Mouse (Mus musculus) embryo, embryonic 10 days (tissue): Measurements from ENCODE around the gene 4931417E11Rik.

Experiments
- DNase-seq: peaks from one replicate; pipeline ENCODE4 v3.0.0-alpha.2; 2015; ENCODE audit warnings: low spot score

The 4931417E11Rik gene

DNA sequence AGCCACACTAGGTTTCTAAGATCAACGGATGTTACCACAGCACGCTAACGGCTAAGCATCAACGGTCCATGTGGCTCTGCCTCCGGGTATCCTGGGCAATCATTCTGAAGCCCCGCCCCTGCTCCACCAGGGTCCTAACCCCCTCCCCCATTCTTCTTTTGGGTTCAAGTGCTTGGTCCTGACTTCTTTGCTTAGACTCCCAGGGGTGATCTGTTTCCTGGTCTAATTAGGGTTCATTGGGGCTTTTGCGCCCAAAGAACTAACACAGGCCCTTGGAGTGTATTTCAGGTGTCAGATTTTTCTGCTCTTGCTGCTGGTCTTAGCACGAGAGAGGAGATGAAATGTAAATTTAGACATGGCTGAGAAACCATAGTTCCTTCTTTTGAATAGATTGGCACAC, at the start of gene 4931417E11Rik:
TSS of gene 4931417E11Rik (minus strand) at position 101 of the 400 bp plus-strand sequence.
- no peak for DNase-seq

DNA sequence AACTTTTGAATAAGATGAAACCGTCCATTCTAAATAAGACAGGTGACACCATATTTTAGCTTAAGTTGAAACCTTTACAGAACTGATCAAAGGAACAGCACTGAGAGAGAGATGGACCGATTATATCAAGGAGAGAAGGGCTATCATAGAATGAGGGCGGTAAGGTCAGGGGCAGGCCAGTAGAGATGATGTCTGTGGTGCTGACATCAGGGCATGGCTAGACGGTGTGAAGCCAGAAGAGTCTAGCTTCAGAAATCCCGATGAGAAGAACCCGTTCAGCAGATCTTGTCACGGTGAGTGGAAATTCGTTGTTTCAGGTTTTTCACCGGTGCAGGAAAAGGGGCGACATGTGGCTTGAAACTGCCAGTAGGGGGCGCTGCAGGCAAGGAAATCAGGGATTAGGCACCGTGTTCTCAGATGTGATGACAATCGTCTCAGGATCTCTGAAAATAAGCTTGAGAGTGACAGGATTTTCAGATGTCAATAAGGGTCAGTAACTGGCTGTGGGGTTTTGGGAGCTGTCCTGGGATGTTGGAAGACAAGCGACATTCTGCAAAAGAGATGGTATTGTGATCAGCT, 48.4 kb upstream of the 4931417E11Rik start:
- DNase-seq: peak; percentile 87

DNA sequence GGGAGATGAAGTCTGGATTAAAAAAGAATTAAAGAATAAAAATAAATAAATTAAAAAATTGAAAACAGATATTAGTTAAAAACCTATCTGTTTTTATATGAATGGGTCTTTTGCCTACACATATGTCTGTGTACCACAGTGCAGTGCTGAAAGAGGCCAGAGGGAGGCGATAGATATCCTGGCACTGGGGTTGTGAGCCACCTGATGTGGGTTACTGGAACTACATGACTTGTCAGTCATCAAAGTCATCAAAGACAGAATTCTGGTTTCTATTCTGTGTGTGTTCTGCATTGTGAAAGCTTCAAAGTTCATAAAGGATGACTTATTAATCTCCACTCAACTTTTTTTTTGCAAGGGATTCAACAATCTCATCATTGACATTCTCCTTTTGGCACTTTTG, 43.4 kb upstream of the 4931417E11Rik start:
- DNase-seq: no peak

DNA sequence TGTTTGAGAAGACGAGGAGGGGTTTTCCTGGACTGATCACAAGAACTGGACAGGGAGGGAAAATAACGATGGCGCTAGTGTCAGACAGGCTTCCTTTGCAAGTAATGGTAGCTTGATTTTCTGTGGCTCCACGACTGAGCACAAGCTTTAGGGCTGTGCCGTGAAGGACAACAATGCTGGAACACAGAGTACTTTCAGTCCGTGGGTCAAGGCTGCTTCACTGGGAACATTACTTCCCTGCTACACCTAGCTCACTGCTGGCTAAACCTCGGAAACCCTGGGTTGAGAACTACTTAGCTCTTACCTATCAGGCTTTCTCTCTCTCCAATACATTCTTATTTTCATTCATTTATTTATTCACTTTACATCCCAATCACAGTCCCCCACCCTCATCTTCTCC, 30.2 kb upstream of the 4931417E11Rik start:
- DNase-seq: no peak

DNA sequence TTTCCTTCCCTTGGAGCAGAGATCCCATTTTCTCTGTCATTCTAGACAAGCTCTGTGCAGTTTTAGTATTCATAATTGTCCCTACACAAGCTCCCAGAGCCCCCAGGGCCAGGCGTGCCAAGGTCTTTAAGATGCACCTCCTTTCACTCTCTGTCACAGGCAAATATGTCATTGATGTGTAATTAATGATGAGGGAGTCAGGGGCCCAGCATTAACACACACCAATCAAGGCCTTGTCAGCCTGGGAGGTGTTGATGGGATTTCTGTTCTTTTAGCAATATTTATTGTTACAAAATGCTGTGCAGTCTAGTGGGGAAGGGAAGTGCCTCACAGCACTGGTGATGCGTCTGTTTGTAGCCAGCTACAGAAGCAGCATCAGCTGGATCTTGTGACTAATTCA, 27.9 kb upstream of the 4931417E11Rik start:
- no peak for DNase-seq

DNA sequence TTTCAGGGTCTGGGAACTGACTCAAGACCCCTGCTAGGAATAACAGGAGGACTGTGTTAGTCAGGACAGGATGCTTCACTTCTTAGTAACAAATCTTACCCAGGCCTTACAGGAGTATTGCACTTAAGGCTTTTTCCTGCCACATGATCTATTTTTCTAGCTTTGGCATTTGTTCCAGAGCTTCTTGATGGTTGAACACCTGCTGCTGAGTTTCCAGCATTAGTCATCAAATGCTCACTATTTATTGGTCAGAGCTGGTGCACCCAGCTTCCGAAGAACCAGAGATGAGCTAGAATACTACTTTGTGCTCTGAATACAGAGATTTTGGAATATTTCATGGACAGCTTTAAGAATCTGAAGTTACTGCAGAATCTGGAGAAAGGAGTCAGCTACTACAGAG, 21.1 kb upstream of the 4931417E11Rik start:
- DNase-seq: no peak

DNA sequence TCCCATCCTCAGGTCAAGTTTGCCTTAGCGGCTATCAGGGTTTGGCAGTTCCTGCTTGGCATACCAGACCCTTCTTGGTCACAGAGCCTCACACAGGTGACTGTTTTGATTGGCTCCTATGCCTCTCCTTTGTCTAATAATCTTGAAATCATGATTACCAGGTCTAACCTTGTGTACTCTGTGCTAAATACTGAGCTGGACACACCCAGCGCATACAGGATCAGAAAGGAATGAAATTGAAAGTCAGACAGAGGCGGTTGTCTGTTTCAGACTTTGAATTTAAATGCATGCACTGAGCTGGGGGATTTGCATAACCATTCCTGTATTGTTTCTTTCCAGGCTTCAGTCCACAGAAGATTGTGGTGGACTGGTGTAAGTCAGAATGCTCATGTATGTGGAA, 16.1 kb upstream of the 4931417E11Rik start:
- no peak for DNase-seq

DNA sequence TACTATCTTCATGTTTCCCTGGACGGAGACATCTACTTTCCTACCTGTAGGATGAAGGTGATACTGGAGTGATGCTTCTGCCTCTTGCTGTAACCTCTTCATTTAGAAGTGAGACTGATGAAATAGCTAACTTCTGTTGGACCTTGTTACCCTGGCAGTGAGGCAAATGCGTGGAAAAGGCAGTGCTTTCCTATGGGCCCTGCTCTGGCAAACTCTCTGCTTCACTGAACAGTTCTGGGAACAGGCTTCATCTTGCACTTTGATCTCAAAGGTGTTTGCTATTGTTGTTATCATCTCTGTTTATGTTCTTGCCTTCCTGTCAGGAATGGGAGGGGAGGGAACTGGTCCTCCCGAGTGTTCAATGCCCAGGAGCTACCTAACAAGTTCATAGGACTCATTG, 3.4 kb downstream of the 4931417E11Rik start:
- no peak for DNase-seq

DNA sequence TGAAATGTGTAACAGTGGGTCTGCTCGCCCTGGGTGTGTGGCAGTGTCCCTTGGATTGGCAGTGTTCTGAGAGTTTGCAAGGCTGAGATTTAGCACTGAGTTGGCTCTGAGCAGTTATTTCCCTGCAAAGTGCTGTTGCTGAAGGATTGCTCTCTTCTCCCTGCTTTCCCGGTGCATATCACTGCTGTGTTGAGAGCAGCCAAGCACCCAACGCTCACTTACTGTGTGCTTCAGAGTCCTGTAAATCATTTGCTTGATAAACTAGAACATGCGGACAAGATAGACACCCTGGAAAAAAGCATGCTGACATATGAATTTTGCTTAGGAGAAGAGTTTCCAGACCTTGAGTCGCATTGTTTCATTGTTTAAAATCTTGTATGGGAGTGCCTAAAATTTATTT, 6.9 kb downstream of the 4931417E11Rik start:
- DNase-seq: no peak

DNA sequence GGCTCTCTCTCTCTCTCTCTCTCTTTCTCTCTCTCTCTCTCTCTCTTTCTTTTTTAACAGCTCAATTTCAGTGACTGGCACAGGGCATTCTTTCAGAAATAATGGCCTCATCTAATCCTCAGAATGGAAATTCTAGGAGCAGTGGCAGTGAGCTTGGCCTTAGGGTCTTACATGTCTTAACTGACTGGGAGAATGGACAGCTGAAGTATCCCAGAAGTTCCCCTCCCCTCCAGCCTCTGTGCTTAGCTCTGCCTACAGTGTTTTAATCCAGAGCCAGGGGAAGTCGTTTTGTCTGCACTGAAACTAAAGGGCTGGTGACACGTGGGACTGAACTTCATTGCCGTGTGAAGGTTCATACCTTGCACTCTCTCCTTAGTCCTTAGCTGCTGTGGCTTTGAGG, 35.6 kb downstream of the 4931417E11Rik start:
- DNase-seq: peak; percentile 9

DNA sequence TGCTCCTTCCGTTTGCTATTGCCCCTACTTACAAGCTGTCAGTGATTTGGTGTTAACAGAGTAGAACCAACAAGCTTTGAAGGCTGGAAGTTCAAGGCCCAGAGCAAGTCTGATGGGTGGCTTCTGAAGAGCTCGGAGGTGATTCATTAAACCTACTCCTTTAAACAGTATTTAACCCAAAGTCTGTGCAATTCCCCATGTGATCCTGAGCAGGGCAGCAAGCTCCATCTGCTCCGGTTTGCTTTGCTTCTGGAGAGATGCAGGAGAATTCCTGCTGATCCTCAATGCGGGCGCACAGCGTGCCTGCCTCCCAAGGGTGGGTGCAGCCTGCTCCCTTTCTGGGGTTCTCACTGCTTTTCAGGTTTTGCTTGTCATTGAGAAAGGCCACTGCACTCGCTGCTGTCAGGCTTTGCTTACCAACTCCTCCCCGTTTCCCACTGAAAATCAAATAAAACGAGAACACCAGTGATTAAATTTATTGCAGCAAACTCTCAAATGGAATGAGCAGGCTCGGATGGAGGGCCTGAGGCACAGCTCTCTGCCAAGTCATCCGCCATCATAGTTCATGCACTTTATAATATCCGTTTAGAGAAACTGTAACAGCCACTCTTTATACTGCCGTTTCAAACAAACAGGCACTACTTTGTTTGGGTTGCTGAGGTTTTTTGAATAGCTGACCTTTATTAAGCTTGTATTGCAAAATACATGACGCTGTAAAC, 40.7 kb downstream of the 4931417E11Rik start:
- DNase-seq: peak; percentile 11

DNA sequence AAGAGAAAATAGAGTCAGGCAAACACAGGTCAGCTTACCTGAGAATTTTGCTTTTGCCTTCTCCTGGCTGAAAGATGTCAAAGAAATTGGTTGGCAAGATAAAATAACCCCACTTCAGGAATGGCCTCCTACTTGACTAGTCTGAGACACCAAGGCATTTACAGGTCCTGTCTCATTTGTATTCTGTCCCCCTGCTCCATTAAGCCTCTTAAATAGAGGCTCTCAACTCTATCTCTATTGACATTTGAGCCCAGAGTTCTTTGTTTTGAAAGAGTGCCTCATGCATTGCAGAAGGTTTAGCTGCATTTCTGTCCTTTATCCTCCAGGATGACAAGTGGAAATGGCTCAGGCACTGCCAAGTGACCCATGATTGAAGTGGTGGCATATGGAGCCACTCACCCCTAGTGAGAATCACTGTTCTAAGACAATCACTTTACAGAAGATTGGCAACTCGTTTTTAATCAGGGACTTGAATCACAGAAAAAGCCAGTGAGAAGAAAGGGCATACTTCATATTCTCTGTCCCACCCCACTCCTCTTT, 42.1 kb downstream of the 4931417E11Rik start:
- DNase-seq: peak; percentile 65
